Mouse (Mus musculus) neural tube, embryonic 11.5 days (tissue): ENCODE results near the gene Srrm1. TPM values are rescaled to one million over a fixed set of nuclear protein-coding genes. Genes with fewer than 3 reads are reported as not detected.

Experiments
- ATAC-seq: fragments of 200-750 bp; cut with Nextera tagmentation; 2 replicates; pipeline ENCODE4 v1.8.0; 2017; ENCODE audit warnings: moderate number of reproducible peaks, mild to moderate bottlenecking, moderate TSS enrichment, moderate library complexity; ENCODE audit not compliant: insufficient read depth, low FRiP score, low TSS enrichment
- DNase-seq: peaks from one replicate; pipeline ENCODE4 v3.0.0-alpha.2; 2015; ENCODE audit warnings: low spot score
- H3K27ac ChIP-seq: fragments of 300-500 bp; sonication (generic); 2 replicates; pipeline ENCODE4 v1.5.1; 2014; ENCODE audit warnings: low read depth, mild to moderate bottlenecking, low read length
- H3K27me3 ChIP-seq: fragments of 300-500 bp; sonication (generic); 2 replicates; pipeline ENCODE4 v1.6.1; 2014; ENCODE audit warnings: mild to moderate bottlenecking, low read length, mixed read lengths; ENCODE audit not compliant: control insufficient read depth, insufficient read depth
- H3K36me3 ChIP-seq: fragments of 300-500 bp; sonication (generic); 2 replicates; pipeline ENCODE4 v1.6.1; 2014; ENCODE audit warnings: mild to moderate bottlenecking, low read length, moderate library complexity, mixed read lengths; ENCODE audit not compliant: control insufficient read depth, insufficient read depth
- H3K4me1 ChIP-seq: fragments of 300-500 bp; sonication (generic); 2 replicates; pipeline ENCODE4 v1.6.1; 2014; ENCODE audit warnings: low read length, mixed read lengths; ENCODE audit not compliant: control insufficient read depth, insufficient read depth
- H3K4me2 ChIP-seq: fragments of 300-500 bp; sonication (generic); 2 replicates; pipeline ENCODE4 v1.6.1; 2014; ENCODE audit warnings: low read depth, mild to moderate bottlenecking, moderate library complexity
- H3K4me3 ChIP-seq: fragments of 300-500 bp; sonication (generic); 2 replicates; pipeline ENCODE4 v1.5.1; 2014; ENCODE audit warnings: low read depth, low read length
- H3K9ac ChIP-seq: fragments of 300-500 bp; sonication (generic); 2 replicates; pipeline ENCODE4 v1.6.1; 2014; ENCODE audit warnings: mild to moderate bottlenecking, low read length
- H3K9me3 ChIP-seq: fragments of 300-500 bp; sonication (generic); 2 replicates; pipeline ENCODE4 v1.6.1; 2016; ENCODE audit warnings: low read length; ENCODE audit not compliant: control insufficient read depth
- WGBS: fragments of 180-500 bp; shearing (Covaris S2); extraction: QIAGEN DNeasy Blood & Tissue Kit; methylation state at CpG from one replicate; pipeline ENCODE4 v1.1.7; 2014; 5-methylcytosine and 5-hydroxymethylcytosine counted together
- polyA plus RNA-seq: library from polyadenylated mRNA; unstranded; fragments of >200 nt; fragmentation: Nextera tagmentation; extraction: Ambion mirVana; gene quantifications from 2 replicates; pipeline ENCODE4 v1.2.1, GENCODE M21; 2014

The Srrm1 gene
- polyA plus RNA-seq, 1 experiment from 2014 or later: 168 TPM

DNA sequence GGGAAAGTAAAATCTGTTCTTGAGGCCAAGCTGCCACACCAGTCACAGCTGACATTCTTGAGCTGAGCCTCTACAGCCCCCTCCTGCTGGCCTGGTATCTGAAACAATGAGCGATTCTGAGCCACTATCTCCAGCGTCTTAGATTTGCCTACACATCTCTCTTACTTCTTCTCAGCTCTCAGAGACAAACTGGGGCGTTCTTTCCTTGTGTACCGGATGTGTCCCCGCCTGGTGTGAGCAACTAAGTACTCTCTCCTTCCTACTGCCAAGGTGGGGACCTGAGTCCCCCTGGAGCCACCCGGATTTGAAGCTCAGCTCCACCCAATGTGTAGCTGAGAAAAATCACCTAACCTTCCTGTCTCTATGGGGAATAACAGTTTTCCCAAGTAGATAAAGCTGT lies 61.3 kb downstream of the Srrm1 start:
- Histone ChIP-seq H3K27ac (no peak overlapping the region), H3K27me3 (no peaks in the 10 kb centered on the region), H3K36me3 (no peaks in the 10 kb centered on the region), H3K4me1 (no peaks in the 10 kb centered on the region), H3K4me2 (no peak overlapping the region), H3K4me3 (no peak overlapping the region), H3K9ac (no peak overlapping the region), H3K9me3 (no peaks in the 10 kb centered on the region)
- DNase-seq (no peak), ATAC-seq (no peak)
- WGBS: 55% methylated on average over 6 of the region's 6 CpGs

DNA sequence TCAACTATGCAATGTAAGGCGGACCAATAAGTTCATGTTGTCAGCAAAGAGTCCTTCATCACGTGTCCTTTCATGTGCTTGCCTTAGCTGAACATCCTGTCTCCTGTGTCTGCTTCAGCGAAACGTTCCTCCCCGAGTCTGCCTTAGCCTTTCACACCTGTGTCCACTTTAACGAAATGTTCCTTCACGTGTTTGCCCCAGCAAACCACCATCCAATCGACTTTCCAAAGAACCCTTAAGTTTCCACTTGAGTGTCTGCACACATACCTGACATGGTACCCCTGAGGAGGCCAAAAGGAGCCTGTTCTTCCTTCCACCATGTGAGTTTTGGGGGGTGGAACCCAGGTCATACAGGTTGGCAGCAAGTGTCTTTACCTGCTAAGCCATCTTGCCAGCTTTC lies 61.9 kb downstream of the Srrm1 start:
- DNase-seq (no peak), ATAC-seq (no peak)
- no peaks in the 10 kb centered on the region for H3K9me3 ChIP-seq
- no peak overlapping the region for H3K4me3 ChIP-seq
- H3K9ac ChIP-seq: no peak overlapping the region
- H3K4me2 ChIP-seq: no peak overlapping the region
- no peaks in the 10 kb centered on the region for H3K36me3 ChIP-seq
- 94% methylated on average over 8 of the region's 8 CpGs for WGBS
- no peaks in the 10 kb centered on the region for H3K27me3 ChIP-seq
- peaks cover 3% of the 10 kb centered on the region; the same call in 1 of the 2 replicates for H3K4me1 ChIP-seq
- H3K27ac ChIP-seq: no peak overlapping the region

DNA sequence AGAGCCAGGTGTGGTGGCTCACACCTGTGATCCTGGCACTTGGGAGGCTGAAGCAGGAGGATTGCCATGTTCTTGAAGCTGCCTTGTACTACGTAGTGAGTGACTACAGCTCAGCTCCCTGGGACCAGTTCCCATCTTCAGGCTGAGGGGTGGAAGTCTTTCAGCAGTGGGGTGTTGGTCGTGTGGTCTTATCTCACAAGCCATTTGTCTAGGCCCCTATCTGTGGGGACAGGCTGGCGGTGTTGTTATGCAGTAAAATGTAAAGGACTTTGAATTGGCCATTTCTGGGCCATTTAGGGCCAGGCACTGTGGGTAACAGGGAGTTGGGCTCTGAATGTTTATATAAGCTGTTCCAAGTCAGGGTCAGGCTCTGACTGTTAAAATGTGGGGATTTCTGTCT lies 65.1 kb downstream of the Srrm1 start:
- Histone ChIP-seq H3K4me1 (peaks cover 3% of the 10 kb centered on the region; the same call in 1 of the 2 replicates), H3K4me2 (no peak overlapping the region), H3K36me3 (no peaks in the 10 kb centered on the region), H3K4me3 (no peak overlapping the region), H3K9ac (no peak overlapping the region), H3K27me3 (no peaks in the 10 kb centered on the region), H3K27ac (no peak overlapping the region), H3K9me3 (no peaks in the 10 kb centered on the region)
- DNase-seq (no peak), ATAC-seq (no peak)
- WGBS: 35% methylated on average over 3 of the region's 3 CpGs

DNA sequence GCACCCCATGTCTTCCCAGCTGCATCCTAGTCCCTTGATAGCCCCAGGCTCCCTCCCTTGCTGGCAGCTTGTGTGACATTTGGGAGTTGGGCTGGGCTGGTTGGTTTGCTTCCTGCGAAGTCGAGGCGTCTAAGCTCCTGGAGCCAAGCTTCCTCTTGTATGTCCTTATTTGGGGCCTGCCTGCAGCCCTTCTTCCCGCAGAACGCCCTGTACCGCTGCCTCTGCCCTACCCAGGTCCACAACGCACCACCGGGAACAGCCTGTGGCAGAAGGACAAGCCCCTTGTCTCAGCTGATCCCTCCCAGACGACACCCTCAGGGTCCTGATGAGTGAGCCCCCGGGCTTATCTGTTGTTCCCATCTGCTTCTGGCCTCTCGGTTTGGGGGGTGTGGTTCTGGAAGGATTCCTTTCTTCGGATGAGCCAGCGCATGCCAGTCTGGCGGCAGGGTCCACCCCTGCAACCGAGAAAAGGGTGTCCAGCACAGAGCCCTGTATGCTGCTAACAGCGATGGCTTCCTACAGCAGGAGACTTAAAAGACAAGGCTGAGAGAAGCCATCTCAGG lies 66.2 kb downstream of the Srrm1 start:
- Histone ChIP-seq H3K36me3 (no peaks in the 10 kb centered on the region), H3K4me1 (peaks cover 3% of the 10 kb centered on the region; the same call in 1 of the 2 replicates), H3K4me2 (no peak overlapping the region), H3K4me3 (no peak overlapping the region), H3K27ac (no peak overlapping the region), H3K9ac (peak overlapping the region; percentile 18; the same call in 1 of the 2 replicates), H3K9me3 (no peaks in the 10 kb centered on the region), H3K27me3 (no peaks in the 10 kb centered on the region)
- no peak for DNase-seq
- no peak for ATAC-seq
- WGBS: 10% methylated on average over 16 of the region's 16 CpGs

DNA sequence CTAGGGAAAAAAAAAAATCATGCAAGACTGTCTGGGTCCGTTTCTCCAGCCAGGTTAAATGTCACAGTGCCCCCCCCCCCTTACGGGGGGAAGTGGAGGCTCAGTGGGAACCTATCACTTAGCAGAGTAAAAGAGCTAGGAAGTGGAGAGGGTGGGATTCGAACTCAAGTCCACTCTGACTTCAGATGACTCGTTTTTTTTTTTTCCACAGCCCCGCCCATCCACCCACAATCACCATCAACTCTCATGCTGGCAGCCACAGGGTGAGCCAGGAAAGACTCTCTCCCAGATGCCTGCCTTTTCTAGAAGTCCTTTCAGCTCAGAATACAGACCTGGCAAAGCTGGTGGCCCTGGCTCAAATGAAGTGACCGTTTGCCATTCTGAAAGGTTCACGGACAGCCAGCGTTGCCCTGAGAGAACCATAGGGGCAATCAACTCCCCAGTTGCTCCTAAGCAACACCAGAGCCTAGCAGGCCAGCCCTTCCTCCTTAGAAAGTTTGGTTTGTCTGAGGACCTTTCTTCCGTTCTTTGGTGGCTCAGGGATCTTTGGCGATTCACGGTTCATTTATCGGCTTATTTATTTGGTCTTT lies 67.0 kb downstream of the Srrm1 start:
- Histone ChIP-seq H3K27ac (no peak overlapping the region), H3K4me1 (peaks cover 3% of the 10 kb centered on the region; the same call in 1 of the 2 replicates), H3K36me3 (no peaks in the 10 kb centered on the region), H3K27me3 (no peaks in the 10 kb centered on the region), H3K9me3 (no peaks in the 10 kb centered on the region), H3K4me2 (no peak overlapping the region), H3K4me3 (no peak overlapping the region), H3K9ac (no peak overlapping the region)
- 59% methylated on average over 12 of the region's 12 CpGs for WGBS
- DNase-seq (no peak), ATAC-seq (no peak)

DNA sequence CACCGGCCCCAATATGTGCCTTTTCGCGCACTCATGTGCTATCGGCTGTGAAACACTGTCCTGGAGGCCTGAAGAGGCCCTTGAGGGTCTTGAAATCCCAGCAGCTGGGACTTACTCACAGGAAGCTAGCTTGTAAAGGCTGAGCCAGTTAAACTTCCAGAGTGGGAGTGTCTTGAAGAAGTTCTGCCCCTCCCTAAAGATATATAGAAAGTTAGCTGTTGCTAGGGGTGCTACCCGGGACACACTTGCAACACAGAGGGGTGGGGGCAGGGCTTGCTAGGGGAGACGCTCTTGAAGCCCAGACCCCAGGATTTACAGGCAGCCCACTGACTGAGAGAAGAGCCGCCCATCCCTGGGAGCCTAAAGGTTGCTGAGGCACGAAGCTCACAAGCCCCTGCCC lies 67.7 kb downstream of the Srrm1 start:
- Histone ChIP-seq H3K9me3 (no peaks in the 10 kb centered on the region), H3K4me1 (peaks cover 3% of the 10 kb centered on the region; the same call in 1 of the 2 replicates), H3K9ac (no peak overlapping the region), H3K27me3 (no peaks in the 10 kb centered on the region), H3K4me2 (no peak overlapping the region), H3K27ac (no peak overlapping the region), H3K4me3 (no peak overlapping the region), H3K36me3 (no peaks in the 10 kb centered on the region)
- no peak for ATAC-seq
- WGBS: 55% methylated on average over 8 of the region's 8 CpGs
- DNase-seq: no peak

DNA sequence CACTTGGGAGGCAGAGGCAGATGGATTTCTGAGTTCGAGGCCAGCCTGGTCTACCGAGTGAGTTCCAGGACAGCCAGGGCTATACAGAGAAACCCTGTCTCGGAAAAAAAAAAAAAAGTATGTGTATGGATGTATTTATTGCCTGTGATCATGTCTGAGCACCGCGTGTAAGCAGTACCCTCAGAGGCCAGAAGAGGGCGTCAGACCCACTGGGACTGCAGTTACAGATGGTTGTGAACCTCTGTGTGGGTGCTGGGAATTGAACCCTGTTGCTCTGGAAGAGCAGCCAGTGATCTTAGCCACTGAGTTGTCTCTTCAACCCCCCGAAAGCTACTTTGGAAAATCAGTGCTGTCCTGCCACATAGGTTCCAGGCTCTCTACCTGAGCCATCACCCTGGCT lies 69.2 kb downstream of the Srrm1 start:
- no peaks in the 10 kb centered on the region for H3K27me3 ChIP-seq
- no peaks in the 10 kb centered on the region for H3K9me3 ChIP-seq
- no peak overlapping the region for H3K27ac ChIP-seq
- ATAC-seq (no peak), DNase-seq (no peak)
- WGBS: 86% methylated on average over 7 of the region's 7 CpGs
- no peak overlapping the region for H3K9ac ChIP-seq
- H3K4me1 ChIP-seq: peaks cover 3% of the 10 kb centered on the region; the same call in 1 of the 2 replicates
- no peaks in the 10 kb centered on the region for H3K36me3 ChIP-seq
- H3K4me3 ChIP-seq: no peak overlapping the region
- no peak overlapping the region for H3K4me2 ChIP-seq

DNA sequence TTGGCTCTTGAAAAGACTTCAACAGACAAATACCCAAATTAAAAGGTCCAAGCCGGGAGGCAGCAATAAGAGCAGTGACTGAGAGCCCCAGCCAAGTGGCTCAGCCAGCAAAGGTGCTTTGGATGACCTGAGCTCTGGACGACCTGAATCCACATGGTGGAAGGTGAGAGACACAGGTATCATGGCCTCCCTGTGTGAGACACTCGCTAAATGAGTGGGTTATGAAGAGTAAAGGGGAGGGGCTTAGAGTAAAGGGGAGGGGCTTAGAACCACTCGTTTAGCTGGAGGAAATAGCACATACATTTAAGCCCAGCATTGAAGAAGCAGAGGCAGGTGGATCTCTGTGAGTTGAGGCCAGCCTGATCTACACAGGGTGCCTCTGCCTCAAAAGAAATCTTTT lies 69.7 kb downstream of the Srrm1 start:
- ATAC-seq: no peak
- Histone ChIP-seq H3K4me1 (peaks cover 3% of the 10 kb centered on the region; the same call in 1 of the 2 replicates), H3K4me3 (no peak overlapping the region), H3K9ac (no peak overlapping the region), H3K27ac (no peak overlapping the region), H3K36me3 (no peaks in the 10 kb centered on the region), H3K4me2 (no peak overlapping the region), H3K9me3 (no peaks in the 10 kb centered on the region), H3K27me3 (no peaks in the 10 kb centered on the region)
- WGBS: 79% methylated on average over 4 of the region's 4 CpGs
- DNase-seq: no peak

DNA sequence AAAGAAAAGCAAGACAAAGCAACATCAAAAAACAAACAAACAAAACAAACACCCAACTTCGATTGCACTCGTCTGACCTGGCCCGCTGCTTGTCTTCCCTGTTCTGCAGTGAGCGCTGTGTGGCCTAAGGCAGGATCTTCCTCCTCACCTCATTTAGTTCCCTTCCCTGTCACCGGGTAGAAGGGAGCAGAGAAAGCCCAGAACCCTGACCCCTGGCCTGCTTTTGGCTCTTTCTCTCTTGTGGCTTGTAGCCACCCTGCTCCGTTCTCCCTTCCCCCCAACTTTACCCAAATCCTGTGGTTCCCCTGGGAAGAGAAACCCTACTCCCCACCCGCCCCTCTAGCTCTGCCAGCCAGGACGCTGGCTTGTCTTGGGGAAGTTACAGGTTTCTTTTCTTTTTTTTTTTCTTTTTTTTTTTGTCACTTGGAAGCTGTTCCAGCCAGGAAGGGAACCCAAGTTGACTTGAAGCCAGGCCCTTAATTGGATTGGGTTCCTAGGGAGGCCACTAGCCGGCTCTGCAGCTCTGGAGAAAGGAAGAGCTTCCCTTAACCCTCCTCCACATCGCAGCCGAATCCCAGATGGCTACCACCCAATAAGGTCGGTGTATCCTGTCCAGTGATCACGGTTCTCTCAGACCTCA lies 70.3 kb downstream of the Srrm1 start:
- no peak overlapping the region for H3K4me3 ChIP-seq
- H3K9me3 ChIP-seq: no peaks in the 10 kb centered on the region
- 72% methylated on average over 13 of the region's 13 CpGs for WGBS

More for the DNA sequence above, 70.3 kb downstream of the Srrm1 start:
- Histone ChIP-seq H3K4me1 (peaks cover 3% of the 10 kb centered on the region; the same call in 1 of the 2 replicates), H3K27me3 (no peaks in the 10 kb centered on the region), H3K36me3 (no peaks in the 10 kb centered on the region), H3K4me2 (no peak overlapping the region), H3K9ac (no peak overlapping the region), H3K27ac (no peak overlapping the region)
- ATAC-seq (no peak), DNase-seq (no peak)
